Mouse (Mus musculus): ENCODE results near the gene Pdgfb.

DNA sequence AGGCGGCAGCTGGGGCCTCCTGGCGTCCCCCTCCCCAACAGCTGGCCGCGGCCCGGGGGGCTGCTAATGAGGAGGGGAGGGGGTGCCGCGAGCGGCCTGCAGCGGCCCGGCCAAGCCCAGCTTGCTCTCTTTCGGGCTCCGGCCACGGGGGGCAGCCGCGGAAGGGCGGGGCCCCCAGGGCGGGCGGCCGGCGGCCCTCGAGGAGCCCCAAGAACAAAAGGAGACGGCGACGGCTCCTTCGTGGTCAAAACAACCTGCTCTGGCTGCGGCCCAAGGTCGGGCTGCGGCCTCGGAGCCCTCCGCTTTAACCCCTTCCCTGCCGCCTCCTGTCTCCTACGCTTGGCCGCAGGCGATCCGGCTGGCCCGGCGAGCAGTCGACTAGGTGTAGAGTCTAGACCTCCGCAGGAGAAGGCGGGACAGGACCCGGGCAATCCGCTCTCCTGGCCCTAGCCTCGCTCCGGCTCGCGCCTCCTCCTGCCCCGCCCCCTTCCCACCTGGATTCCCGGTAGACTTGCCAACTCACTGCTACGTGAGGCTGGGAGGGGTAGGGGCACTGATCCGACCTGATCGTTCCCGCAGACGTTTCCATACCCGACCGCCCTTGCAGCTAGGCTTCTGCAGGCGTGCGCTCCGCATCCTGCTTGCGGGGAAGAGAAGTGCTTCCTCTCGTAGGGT is 2.1 kb downstream of the Pdgfb start:
- TF ChIP-seq CTCF (IDR thresholded peaks at IDR 0.05; ENCODE audit: control insufficient read depth, insufficient read depth, insufficient replicate concordance, low read depth, low read length) (no peak), POLR2A (IDR thresholded peaks at IDR 0.05; ENCODE audit: control insufficient read depth, low read depth, low read length) (no peak)

All from testis, adult 2 months (tissue).